Mouse (Mus musculus) lung, embryonic 15.5 days (tissue): ENCODE results near the gene Slc25a44. TPM values are rescaled to one million over a fixed set of nuclear protein-coding genes. Genes with fewer than 3 reads are reported as not detected.

Source experiments
- ATAC-seq: fragments of 200-750 bp; cut with Nextera tagmentation; 2 replicates; pipeline ENCODE4 v1.8.0; 2017; ENCODE audit warnings: moderate number of reproducible peaks, borderline replicate concordance; ENCODE audit not compliant: low FRiP score, low TSS enrichment; ENCODE audit errors: extremely low read depth
- H3K27ac ChIP-seq: fragments of 300-500 bp; sonication (generic); 2 replicates; pipeline ENCODE4 v1.5.1; 2015; ENCODE audit warnings: moderate library complexity, mild to moderate bottlenecking, inconsistent platforms
- H3K27me3 ChIP-seq: fragments of 300-500 bp; sonication (generic); 2 replicates; pipeline ENCODE4 v1.6.1; 2015; ENCODE audit warnings: inconsistent platforms
- H3K36me3 ChIP-seq: fragments of 300-500 bp; sonication (generic); 2 replicates; pipeline ENCODE4 v1.6.1; 2015; ENCODE audit warnings: inconsistent platforms
- H3K4me1 ChIP-seq: fragments of 300-500 bp; sonication (generic); 2 replicates; pipeline ENCODE4 v1.6.1; 2015; ENCODE audit warnings: inconsistent platforms
- H3K4me2 ChIP-seq: fragments of 300-500 bp; sonication (generic); 2 replicates; pipeline ENCODE4 v1.6.1; 2015; ENCODE audit warnings: inconsistent platforms, mild to moderate bottlenecking, moderate library complexity
- H3K4me3 ChIP-seq: fragments of 300-500 bp; sonication (generic); 2 replicates; pipeline ENCODE4 v1.5.1; 2015; ENCODE audit warnings: mild to moderate bottlenecking, inconsistent platforms
- H3K9ac ChIP-seq: fragments of 300-500 bp; sonication (generic); 2 replicates; pipeline ENCODE4 v1.6.1; 2015; ENCODE audit warnings: inconsistent platforms
- H3K9me3 ChIP-seq: fragments of 300-500 bp; sonication (generic); 2 replicates; pipeline ENCODE4 v1.6.1; 2016; ENCODE audit warnings: inconsistent platforms
- WGBS: fragments of 180-500 bp; shearing (Covaris S2); methylation state at CpG from one replicate; pipeline ENCODE4 v1.1.7; 2015; 5-methylcytosine and 5-hydroxymethylcytosine counted together
- polyA plus RNA-seq: library from polyadenylated mRNA; unstranded; fragments of >200 nt; fragmentation: Nextera tagmentation; extraction: Ambion mirVana; gene quantifications from 2 replicates; pipeline ENCODE4 v1.2.1, GENCODE M21; 2015

Slc25a44 gene
- polyA plus RNA-seq, 1 experiment from 2014 or later = 14.8 TPM

DNA sequence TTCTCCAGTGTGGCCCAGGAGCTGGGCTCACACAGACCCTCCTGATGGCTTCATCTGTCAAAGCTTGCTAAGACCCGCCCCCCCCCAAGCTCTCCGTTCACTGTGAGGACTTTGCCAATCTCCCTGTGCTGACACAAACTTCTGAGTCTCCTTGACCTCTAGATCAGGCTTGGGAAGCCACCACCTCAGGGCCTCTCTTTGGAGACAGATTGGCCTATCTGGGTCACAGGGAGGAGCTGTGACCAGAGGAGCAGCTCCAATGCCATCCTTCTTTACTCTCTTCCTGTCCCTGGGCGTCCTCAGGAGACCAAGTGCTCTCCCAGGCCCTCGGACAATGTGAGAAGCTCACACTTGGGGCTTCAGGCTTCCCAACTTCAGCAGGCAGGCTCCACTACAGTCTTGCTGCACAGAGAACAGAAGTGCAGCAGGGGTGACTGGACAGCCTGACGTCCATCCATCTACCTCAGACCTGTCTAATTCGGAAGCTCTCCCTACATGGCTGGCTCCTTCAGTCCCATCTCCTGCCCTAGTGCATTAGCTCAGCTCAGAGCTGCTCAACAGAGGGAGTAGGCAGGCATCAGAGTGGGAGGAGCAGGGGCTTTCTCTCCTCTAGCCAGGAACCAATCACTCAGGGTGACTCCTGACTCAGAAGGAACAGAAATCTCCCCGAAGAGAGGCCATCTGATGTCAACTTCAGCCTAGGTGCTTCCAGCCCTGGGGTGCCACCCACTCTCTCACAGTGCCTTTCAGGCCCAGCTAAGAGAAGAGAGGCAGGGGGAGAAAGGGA lies 32.0 kb upstream of the Slc25a44 start:
- no peak overlapping the region for H3K9ac ChIP-seq
- H3K4me3 ChIP-seq = no peak overlapping the region
- H3K4me1 ChIP-seq = peaks cover 20% of the 10 kb centered on the region
- WGBS = 52% methylated on average over 7 of the region's 7 CpGs
- no peak overlapping the region for H3K27ac ChIP-seq
- H3K9me3 ChIP-seq = no peaks in the 10 kb centered on the region
- H3K36me3 ChIP-seq = no peaks in the 10 kb centered on the region
- peaks cover 16% of the 10 kb centered on the region for H3K27me3 ChIP-seq
- ATAC-seq = no peak
- H3K4me2 ChIP-seq = no peak overlapping the region

DNA sequence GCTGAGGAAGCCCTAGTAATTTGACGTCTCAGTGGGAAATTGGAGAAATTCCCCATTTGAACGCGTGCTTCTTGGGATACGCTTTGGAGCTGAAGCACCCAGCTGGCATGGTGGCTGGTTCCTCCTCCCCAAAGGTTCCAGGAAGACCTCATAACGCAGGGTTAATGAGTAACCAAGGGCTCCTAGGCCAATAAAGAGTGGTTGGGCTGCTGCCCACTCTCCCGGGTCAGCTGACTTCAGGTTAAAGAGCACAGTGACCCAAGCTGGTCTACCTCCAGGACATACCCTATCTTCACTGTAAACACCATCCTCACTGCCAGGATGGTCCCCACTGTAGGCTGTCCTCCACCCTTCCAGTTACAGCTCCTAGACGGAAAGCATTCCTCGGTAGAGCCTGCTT lies 31.4 kb upstream of the Slc25a44 start:
- no peak overlapping the region for H3K27ac ChIP-seq
- H3K4me3 ChIP-seq = no peak overlapping the region
- peaks cover 16% of the 10 kb centered on the region for H3K27me3 ChIP-seq
- no peak for ATAC-seq
- peaks cover 16% of the 10 kb centered on the region for H3K4me1 ChIP-seq
- no peaks in the 10 kb centered on the region for H3K9me3 ChIP-seq
- 75% methylated on average over 8 of the region's 8 CpGs for WGBS
- H3K9ac ChIP-seq = no peak overlapping the region
- H3K4me2 ChIP-seq = no peak overlapping the region
- H3K36me3 ChIP-seq = no peaks in the 10 kb centered on the region

DNA sequence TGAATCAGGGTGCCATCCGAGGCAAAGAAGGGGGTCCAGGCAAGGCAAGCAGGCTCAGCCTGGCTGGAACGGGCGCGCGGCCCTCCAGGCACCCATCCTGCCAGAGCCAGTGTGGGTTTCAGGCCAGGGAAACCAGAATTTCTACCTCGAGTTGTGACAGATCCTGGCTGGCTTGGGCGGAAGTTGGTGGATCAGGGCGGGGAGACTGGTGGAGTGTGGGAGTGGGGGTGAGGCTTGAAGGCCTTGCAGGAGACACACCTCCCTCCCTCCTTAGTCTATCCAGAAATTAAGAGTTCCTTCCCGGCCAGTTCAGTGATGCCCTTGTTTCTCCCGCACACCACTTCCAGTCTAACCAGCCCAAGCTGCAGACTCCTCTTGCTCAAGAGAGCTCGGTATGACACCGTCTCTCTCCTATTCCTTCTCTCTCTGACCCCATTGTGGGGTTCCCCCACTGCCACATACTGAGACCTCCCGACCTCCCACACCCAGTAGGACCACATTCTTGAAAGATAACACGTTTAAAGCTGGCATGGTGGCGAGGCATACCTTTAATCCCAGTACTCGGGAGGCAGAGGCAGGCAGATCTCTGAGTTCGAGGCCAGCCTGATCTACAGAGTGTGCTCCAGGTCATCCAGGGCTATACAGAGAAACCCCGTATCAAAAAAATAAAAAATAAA lies 30.8 kb upstream of the Slc25a44 start:
- no peak overlapping the region for H3K4me3 ChIP-seq
- no peak for ATAC-seq

DNA sequence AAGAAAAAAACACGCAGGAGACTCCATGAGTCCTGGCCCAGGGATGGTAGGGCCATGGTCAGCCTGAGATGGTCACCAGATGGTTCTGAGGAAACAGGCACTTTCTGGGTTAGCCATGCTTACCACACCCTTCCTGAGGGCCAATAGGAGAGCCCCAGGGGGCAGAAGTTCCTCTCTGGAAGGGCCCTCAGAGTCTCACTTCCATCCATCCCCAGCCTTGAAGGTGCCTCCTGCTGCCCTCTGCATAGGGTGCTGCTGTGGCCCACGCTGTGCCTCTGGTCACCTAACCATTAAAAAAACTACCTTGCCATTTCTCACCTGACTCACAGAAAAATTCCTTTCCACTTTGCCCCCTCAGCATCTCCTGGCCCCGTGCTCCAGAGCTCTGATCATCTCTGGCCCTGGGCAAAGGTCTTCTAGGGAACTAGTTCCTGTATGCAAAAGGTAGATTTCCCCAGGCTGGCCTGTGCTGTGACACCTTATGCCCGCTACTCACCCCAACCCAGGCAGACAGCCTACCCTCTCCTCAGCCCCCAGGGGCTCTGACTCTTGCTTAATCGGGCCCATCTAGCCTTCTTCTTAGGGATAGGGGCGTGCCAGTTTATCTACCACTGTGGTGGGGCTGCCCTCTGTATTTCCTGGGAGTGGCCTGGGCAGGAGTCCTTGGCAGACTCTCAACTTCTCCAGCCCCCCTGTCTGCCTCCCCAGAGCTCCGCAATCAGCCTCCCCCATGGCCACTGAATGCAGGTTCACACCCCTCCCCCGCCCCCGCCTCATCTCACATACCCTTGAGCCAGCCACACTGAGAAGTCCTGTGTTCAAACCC lies 30.0 kb upstream of the Slc25a44 start:
- peaks cover 7% of the 10 kb centered on the region for H3K27me3 ChIP-seq
- WGBS = 43% methylated on average over 9 of the region's 9 CpGs
- no peak for ATAC-seq

More for the DNA sequence above, 30.8 kb upstream of the Slc25a44 start:
- Histone ChIP-seq H3K27me3 (peaks cover 14% of the 10 kb centered on the region), H3K9ac (no peak overlapping the region), H3K9me3 (no peaks in the 10 kb centered on the region), H3K27ac (peak overlapping the region; percentile 42; the same call in 1 of the 2 replicates), H3K4me2 (no peak overlapping the region), H3K36me3 (no peaks in the 10 kb centered on the region), H3K4me1 (peaks cover 10% of the 10 kb centered on the region)
- 64% methylated on average over 18 of the region's 18 CpGs for WGBS

DNA sequence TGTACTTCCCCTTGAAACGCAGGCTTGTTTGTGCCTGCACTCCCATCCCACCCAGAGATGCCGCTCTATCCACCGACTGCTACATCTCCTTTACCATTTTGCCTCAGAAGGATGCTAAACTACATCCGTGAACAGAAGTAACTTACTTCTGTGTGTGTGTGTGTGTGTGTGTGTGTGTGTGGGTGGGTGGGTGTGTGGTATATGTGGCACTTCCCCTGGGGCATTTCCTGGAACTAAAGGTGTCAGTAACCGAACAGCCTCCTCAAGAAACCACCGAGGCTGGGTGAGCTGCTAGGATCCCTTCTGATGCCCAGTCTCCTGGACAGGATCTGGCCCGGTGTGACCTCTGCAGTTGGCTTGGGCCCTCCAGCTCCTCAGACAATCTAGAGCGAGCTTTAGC lies 29.0 kb upstream of the Slc25a44 start:
- no peak for ATAC-seq
- Histone ChIP-seq H3K36me3 (no peaks in the 10 kb centered on the region), H3K9ac (no peak overlapping the region), H3K4me3 (no peak overlapping the region), H3K4me1 (peaks cover 14% of the 10 kb centered on the region), H3K4me2 (no peak overlapping the region), H3K27me3 (peaks cover 4% of the 10 kb centered on the region), H3K27ac (no peak overlapping the region), H3K9me3 (no peaks in the 10 kb centered on the region)
- WGBS = 68% methylated on average over 8 of the region's 8 CpGs

More for the DNA sequence above, 30.0 kb upstream of the Slc25a44 start:
- Histone ChIP-seq H3K4me2 (no peak overlapping the region), H3K27ac (peak overlapping the region; percentile 42; the same call in 1 of the 2 replicates), H3K9me3 (no peaks in the 10 kb centered on the region), H3K4me3 (no peak overlapping the region), H3K9ac (no peak overlapping the region), H3K36me3 (no peaks in the 10 kb centered on the region), H3K4me1 (peaks cover 9% of the 10 kb centered on the region)

DNA sequence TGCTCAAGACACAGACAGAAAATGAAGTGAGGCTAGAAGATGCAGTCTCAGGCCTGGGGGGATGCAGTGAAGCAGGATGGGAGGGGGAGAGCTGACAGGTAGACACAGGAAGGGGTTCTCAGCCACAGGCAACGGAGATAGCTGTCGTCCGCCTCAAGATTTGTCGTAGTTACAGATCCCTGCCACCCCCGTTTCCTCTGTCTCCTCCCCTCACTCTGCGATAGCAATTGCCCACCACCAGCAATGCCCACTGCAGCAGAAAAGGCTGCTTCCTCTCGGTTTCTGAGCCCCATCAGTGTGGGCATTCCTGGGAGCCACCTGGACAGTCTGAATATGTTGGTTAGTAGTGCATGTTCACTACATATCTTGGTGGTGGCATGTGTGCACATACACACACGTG lies 28.4 kb upstream of the Slc25a44 start:
- Histone ChIP-seq H3K36me3 (no peaks in the 10 kb centered on the region), H3K27ac (no peak overlapping the region), H3K4me1 (peaks cover 11% of the 10 kb centered on the region), H3K4me3 (no peak overlapping the region), H3K9me3 (no peaks in the 10 kb centered on the region), H3K27me3 (no peaks in the 10 kb centered on the region; the same call in 1 of the 2 replicates), H3K4me2 (no peak overlapping the region), H3K9ac (no peak overlapping the region)
- no peak for ATAC-seq
- 36% methylated on average over 8 of the region's 8 CpGs for WGBS

DNA sequence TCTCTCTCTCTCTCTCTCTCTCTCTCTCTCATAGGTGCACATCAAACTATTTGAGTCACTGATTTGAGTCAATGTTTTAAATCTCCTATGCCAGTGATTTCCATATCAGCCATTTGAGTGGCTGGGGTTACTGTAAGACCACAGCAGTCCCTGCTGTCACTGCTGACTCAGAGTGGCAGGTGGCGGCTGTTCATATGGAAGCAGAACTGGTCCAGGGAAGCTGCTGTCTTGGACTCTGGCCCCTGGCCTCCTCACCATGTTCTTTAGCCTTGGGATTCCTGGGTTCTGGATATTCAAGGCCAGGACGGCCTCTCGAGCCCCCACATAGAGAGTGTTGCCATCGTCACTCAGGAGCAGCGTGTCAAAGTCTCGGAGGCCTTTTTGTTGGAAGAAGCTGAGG lies 27.8 kb upstream of the Slc25a44 start:
- H3K27ac ChIP-seq = no peak overlapping the region
- 66% methylated on average over 6 of the region's 6 CpGs for WGBS
- H3K9ac ChIP-seq = no peak overlapping the region
- no peaks in the 10 kb centered on the region for H3K36me3 ChIP-seq
- H3K9me3 ChIP-seq = no peaks in the 10 kb centered on the region
- H3K4me1 ChIP-seq = peaks cover 11% of the 10 kb centered on the region
- no peak overlapping the region for H3K4me2 ChIP-seq
- no peak overlapping the region for H3K4me3 ChIP-seq
- no peaks in the 10 kb centered on the region; the same call in 1 of the 2 replicates for H3K27me3 ChIP-seq
- no peak for ATAC-seq

DNA sequence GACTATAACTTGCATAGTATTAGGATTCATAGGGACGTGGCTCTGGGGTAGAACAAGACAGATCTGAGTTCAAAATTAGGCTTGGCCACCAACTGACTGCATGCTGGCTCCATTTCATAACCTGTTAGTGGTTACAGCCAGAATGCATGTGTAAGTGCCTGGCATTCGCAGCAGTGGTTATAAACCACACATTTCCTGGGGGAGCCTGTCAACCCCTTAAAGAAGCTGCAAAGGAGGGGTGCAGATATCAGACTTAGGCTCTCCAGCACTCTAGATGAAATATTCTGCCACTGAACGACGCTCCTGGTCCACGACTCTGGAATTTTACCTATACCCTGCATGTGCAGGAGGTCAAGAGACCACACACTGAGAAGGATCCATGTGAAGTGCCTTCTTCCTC lies 27.3 kb upstream of the Slc25a44 start:
- no peaks in the 10 kb centered on the region; the same call in 1 of the 2 replicates for H3K27me3 ChIP-seq

DNA sequence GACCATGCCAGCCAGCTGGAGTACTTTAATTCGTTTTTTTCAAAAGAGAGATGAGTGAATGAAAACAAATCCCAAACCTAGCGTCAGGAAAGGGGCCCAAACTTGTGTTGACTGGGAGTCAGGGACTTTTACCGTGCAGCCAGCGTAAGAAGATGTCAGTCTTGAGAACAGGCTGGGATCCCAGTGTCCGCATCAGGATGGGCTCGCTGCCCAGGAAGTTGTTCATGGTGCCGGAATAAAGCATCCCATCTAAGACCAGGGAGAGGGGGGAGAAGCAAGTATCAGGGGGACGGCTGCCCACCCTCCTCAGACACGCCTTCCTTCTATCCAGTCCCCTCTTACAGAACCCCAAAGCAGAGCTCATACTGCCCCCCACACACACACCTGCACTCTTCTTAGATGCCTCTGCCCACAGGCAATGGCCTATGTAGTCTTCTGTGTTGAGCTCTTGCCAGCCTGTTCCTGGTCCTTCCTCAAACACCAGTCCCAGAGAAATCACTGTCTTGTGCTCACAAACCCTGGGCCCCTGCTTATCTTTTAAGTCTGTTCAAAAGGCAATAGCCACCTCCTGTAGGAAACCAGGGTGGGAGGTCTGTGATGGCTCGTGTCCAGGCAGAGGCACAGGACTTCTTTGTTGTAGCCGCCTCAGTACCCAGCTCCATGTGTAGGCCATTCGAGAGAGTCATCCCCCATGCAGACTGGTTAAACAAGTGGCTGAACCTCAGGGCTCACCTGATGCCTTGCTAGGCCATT lies 25.6 kb upstream of the Slc25a44 start:
- 56% methylated on average over 12 of the region's 12 CpGs for WGBS
- no peak overlapping the region for H3K4me2 ChIP-seq
- no peak overlapping the region for H3K27ac ChIP-seq
- no peak overlapping the region for H3K4me3 ChIP-seq
- no peak overlapping the region for H3K9ac ChIP-seq
- H3K36me3 ChIP-seq = no peaks in the 10 kb centered on the region
- H3K4me1 ChIP-seq = peaks cover 14% of the 10 kb centered on the region
- H3K9me3 ChIP-seq = no peaks in the 10 kb centered on the region
- ATAC-seq = no peak
- H3K27me3 ChIP-seq = no peaks in the 10 kb centered on the region; the same call in 1 of the 2 replicates

More for the DNA sequence above, 27.3 kb upstream of the Slc25a44 start:
- Histone ChIP-seq H3K4me2 (no peak overlapping the region), H3K36me3 (no peaks in the 10 kb centered on the region), H3K4me1 (peaks cover 11% of the 10 kb centered on the region), H3K4me3 (no peak overlapping the region), H3K9me3 (no peaks in the 10 kb centered on the region), H3K27ac (no peak overlapping the region), H3K9ac (no peak overlapping the region)
- 48% methylated on average over 5 of the region's 5 CpGs for WGBS
- ATAC-seq = no peak

DNA sequence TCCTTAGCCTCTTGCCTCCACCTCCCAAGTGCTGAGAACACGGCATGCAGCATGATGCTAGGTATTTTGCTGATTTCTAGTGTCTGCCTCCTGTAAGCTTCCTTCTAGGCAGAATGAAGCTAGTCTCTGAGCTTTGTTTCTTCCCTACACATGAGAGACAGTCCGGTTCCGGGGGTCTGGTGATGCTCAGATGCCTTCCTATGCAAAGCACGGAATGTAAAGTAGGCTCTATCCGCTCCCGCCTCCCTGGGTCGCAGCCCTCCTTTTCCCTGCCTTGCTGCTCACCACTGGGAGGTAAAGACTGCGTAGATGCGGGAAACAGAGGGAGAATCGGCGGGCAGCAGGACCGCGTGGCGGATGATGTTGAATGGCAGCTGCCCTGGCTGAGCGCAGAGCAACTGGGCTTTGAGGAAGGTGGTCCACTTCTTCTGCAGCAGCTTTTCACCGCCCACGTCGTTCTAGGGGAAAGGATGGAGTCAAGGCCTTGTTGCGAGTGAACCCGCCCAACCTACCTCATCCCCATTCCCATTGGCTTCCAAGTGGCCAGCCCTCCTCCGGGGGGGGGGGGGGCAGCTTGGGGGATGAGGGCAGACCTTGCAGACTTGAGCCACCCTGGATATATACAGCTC lies 24.6 kb upstream of the Slc25a44 start:
- H3K9me3 ChIP-seq = no peaks in the 10 kb centered on the region
- peak overlapping the region; percentile 54 for H3K4me2 ChIP-seq
- no peaks in the 10 kb centered on the region for H3K36me3 ChIP-seq
- peak; percentile 45; the same call in 1 of the 2 replicates for ATAC-seq
- WGBS = 7% methylated on average over 21 of the region's 21 CpGs
- peaks cover 8% of the 10 kb centered on the region; the same call in 1 of the 2 replicates for H3K4me1 ChIP-seq
- no peaks in the 10 kb centered on the region; the same call in 1 of the 2 replicates for H3K27me3 ChIP-seq
- H3K27ac ChIP-seq = no peak overlapping the region
- 0 out of 2 replicates have a peak overlapping the region, but pooled peaks have one; percentile 4 for H3K9ac ChIP-seq
- H3K4me3 ChIP-seq = peak overlapping the region; percentile 27
